Mouse (Mus musculus) frontal cortex, postnatal 25 days (tissue): ENCODE measurements around the gene As3mt.
"Not testable (repeated sequence)": the region's sequence is repeated elsewhere in the genome, so short reads cannot be mapped to it uniquely, and the experiment has no call there.

Source experiments
- DNase-seq, 2 experiments: peaks; one replicate each; pipeline ENCODE4 v3.0.0; 2022; ENCODE audit warnings: low spot score in 2 of 2

As3mt gene

DNA sequence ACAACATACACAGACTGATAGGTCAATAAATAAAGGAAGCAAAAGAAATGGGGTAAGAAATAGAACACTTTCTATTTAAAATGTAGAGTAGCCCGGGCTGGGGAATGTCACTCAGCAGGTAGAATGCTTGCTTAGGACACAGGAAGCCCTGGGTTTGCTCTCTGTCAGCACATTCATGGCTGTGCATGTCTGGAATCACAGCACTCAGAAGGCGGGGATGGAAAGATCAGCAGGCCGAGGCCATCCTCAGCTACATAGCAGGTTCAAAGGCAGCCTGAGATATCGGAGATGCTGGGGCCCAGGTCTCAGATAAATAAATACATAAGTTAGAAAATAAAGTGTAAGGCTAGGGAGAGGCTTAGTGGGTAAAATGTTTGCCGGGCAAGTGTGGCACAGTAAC is 45.0 kb downstream of the As3mt start:
- no peak for DNase-seq

- no peak for DNase-seq
These were observed 47.8 kb downstream of the As3mt start for GRCm38 (mm10) chr19:46755066-46755465.

DNA sequence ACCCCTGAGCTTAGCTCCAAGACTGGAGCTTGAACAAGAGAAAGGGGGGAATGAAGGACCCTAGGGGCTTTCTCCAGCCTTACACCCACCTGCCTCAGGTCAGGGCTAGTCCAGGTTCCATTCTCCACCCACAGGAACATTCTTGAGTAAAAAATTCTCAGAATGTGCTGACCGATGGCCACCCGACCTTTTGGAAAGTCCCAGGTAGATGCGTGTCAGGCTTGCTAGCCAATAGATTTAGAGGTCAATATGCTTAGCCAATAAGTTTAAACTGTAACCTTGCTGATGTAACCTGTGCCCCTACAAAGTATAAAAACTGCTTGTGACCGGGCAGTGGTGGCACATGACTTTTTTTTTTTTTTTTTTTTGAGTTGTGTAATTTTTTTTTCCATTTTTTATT is 49.0 kb downstream of the As3mt start:
- no peak for DNase-seq

- DNase-seq = no peak
These were observed 51.8 kb downstream of the As3mt start for GRCm38 (mm10) chr19:46759096-46759495.

GRCm38 (mm10) chr19:46759909-46760308 is 52.7 kb downstream of the As3mt start:
- not testable (repeated sequence) for DNase-seq

GRCm38 (mm10) chr19:46760375-46761160 is 53.3 kb downstream of the As3mt start:
- peak; percentile 89 to 90 for DNase-seq

- peak; percentile 97 to 99 for DNase-seq
These were observed 54.1 kb downstream of the As3mt start, which contains the start of gene Cnnm2 for GRCm38 (mm10) chr19:46761247-46761946. Gene Cnnm2, plus strand, starts transcription at chr19:46761596.

DNA sequence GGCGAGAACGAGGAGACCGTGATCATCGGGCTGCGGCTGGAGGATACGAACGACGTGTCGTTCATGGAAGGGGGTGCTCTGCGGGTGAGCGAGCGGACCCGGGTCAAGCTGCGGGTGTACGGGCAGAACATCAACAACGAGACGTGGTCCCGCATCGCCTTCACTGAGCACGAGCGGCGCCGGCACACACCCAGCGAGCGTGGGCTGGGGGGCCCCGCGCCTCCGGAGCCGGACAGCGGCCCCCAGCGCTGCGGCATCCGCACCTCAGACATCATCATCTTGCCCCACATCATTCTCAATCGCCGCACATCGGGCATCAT is 54.7 kb downstream of the As3mt start:
- no peak for DNase-seq

DNA sequence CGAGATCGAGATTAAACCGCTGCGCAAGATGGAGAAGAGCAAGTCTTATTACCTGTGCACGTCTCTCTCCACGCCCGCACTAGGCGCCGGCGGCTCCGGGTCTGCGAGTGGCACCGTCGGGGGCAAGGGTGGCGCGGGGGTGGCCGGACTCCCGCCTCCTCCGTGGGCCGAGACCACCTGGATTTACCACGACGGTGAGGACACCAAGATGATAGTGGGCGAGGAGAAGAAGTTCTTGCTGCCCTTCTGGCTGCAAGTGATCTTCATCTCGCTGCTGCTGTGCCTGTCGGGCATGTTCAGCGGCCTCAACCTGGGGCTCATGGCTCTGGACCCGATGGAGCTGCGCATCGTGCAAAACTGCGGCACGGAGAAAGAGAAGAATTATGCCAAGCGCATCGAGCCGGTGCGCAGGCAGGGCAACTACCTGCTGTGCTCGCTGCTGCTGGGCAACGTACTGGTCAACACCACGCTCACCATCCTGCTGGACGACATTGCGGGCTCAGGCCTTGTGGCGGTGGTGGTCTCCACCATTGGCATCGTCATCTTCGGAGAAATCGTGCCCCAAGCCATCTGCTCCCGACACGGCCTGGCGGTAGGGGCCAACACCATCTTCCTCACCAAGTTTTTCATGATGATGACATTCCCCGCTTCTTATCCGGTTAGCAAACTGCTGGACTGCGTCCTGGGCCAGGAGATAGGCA is 55.2 kb downstream of the As3mt start:
- DNase-seq = peak; percentile 23 to 24

DNA sequence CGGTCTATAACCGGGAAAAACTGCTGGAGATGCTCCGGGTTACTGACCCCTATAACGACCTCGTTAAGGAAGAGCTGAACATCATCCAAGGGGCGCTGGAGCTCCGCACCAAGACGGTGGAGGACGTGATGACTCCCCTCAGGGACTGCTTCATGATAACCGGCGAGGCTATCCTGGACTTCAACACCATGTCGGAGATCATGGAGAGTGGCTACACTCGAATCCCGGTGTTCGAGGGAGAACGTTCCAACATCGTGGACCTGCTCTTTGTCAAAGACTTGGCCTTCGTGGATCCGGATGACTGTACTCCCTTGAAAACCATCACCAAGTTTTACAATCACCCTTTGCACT is 55.7 kb downstream of the As3mt start:
- no peak for DNase-seq

DNA sequence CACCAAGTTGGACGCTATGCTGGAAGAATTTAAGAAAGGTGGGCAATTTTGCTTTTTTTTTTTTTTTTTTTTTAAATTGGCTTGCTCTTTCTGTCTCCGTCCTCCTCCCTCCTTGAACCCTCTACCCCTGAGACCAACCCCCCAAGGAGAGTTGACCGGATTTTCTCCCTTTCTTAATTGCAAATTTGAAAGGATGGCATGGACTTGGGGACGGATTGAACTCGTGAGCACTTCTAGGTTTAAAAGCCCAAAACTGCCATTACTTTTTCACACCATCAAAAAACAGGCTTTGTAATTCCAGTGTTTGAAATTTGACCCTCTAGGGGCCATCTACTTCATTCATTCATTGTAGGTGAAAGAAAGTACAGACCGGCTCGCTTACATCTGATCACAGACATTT is 56.1 kb downstream of the As3mt start:
- no peak for DNase-seq

DNA sequence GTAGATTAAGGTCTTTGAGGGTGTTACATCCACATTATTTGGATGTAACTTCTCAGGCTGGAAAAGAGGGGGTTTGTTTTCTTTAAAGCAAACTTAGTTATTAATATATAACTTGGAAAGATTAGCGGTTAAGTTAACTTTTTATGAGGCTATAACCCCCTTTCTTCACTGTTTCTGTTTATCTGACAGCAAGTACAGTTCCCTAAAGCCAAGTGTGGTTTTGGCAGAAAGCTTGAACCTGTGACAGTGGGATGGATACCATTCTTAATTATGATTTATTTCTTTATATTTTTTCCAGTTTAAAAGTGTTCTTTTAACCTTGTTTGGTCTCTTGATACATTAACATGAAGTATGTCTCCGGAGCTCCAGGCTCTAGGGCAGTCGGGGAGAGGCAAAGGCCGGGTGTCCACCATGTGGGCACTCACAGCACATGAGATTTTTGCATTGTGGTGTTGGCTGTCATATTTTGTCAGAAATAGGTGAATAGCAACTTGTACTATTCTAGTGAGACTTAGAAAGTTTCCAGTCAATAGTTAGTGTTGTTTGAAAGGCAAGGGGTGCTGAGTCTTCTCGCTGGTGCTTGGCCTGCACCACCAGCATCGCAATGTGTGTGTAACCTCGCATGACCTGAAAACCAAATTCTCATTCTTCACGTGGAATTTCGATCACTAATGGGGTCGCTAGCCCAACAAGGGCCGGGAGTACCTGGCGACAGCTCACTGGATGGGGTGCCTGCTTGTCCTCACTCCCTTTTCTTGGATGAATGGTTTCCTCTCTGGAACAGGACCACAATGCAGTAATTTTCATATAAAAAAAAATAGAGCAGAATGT is 56.9 kb downstream of the As3mt start:
- no peak for DNase-seq

- DNase-seq = no peak
These were observed 57.5 kb downstream of the As3mt start for GRCm38 (mm10) chr19:46764763-46765117.

GRCm38 (mm10) chr19:46766125-46766524 is 58.9 kb downstream of the As3mt start:
- DNase-seq = no peak

DNA sequence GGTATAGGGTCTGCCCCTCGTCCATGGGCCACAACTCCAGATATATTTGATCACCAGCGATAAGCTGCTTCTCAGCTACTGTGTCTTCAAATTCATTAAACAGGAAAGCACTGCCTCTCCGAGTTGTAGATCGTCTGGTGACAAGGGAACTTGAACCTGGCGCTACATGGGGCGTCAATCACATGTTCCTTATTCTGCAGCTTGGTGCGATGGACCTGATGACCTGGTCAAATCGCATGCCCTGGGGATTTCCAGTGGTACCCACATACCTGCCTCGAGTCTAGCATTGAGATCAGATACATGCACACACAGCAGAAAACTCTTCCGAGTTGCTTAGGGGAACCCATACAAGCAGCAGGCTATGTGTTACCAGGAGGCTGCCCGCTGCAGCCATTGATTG is 62.5 kb downstream of the As3mt start:
- DNase-seq = no peak

GRCm38 (mm10) chr19:46771801-46772200 is 64.5 kb downstream of the As3mt start:
- DNase-seq = no peak

- no peak for DNase-seq
These were observed 69.1 kb downstream of the As3mt start for GRCm38 (mm10) chr19:46776391-46776790.

- DNase-seq = no peak
These were observed 69.6 kb downstream of the As3mt start for GRCm38 (mm10) chr19:46776850-46777249.

GRCm38 (mm10) chr19:46777928-46778680 is 70.8 kb downstream of the As3mt start:
- no peak for DNase-seq

DNA sequence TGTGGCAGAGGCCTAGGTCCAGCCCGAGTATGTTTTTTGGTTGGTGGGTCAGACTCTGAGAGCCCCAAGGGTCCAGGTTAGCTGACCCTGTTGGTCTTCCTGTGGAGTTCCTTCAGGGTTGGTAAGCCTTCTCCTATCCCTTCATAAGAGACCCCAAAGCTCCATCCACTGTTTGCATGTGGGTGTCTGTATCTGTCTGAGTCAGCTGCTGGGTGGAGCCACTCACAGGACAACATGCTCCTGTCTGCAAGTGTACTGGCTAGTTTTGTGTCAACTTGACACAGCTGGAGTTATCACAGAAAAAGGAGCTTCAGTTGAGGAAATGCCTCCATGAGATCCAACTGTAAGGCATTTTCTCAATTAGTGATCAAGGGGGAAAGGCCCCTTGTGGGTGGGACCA is 71.9 kb downstream of the As3mt start:
- not testable (repeated sequence) for DNase-seq

DNA sequence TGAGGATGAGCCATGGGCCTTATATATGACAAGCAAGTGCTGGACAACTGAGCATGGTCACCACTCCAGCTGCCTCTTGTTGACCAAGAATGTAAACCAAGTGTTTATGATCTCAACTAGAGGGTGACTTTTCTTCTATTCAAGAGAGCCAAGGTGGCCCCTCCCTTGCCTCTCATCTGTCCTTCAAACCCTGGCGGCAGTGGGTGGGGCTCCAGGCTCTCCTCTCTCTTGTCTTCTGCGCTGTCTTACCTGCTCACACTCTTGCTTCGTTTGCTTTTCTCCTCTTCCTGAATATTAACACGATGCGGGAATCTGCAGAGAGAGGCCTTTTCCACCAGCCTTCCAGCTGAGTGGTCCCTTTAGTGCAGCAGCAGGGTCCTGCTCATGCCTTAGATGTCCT is 76.8 kb downstream of the As3mt start:
- no peak for DNase-seq
